Mouse (Mus musculus) cerebellum, adult 2 months (tissue): Measurements from ENCODE around the gene Epn3.

Experiments
- CTCF ChIP-seq: fragments of 200-500 bp; IDR thresholded peaks from 2 replicates; pipeline ENCODE4 v1.5.1; 2011; ENCODE audit warnings: low read depth, mild to moderate bottlenecking, control low read depth, low read length, moderate library complexity, borderline replicate concordance; ENCODE audit not compliant: insufficient read depth
- POLR2A ChIP-seq: fragments of 200-500 bp; IDR thresholded peaks from 2 replicates; pipeline ENCODE4 v1.6.1; 2011; ENCODE audit warnings: low read length, control low read depth, borderline replicate concordance; ENCODE audit not compliant: insufficient read depth

DNA sequence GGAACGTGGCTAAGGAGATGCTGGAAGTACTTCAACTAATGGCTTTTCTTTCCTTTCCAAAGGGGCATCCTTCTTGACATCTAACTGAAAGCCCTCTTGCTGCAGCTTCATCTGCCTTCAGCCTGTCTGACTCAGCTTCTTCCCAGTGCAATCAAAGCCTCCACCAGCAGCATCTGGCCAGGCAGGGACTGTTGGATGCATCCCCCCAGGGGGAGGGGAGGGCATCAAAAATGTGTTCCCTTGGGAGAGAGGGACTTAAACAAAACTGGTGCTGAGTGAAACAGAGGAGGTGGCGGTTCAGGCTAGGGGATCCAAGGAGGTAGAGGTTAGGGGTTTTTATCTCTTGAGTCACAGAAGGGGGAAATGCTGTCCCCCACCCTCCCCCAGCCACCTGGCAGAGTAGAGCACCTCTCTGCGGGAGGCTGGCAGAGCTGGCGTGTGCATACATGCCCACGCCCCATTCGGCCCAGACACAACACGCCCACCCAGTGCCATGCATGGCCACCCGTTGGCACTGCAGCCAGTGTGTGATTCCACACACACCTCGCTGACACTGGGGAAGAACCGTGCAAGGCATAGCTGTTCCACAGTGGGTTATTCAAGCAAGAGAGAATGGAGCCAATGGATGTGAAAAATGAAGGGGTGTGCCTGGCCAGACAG lies 44.5 kb downstream of the Epn3 start:
- TF ChIP-seq POLR2A (no peak), CTCF (no peak)
